Mouse (Mus musculus) layer of hippocampus, adult 2 months (tissue): Measurements from ENCODE around the gene Spin2-ps6. TPM values are rescaled to one million over a fixed set of nuclear protein-coding genes. Genes with fewer than 3 reads are reported as not detected.
"Not testable (repeated sequence)": the region's sequence is repeated elsewhere in the genome, so short reads cannot be mapped to it uniquely, and the experiment has no call there.

Source experiments
- DNase-seq, 2 experiments: peaks; one replicate each; pipeline ENCODE4 v3.0.0; 2022; ENCODE audit warnings: low spot score in 2 of 2
- H3K27ac ChIP-seq: fragments of 200-600 bp; 2 replicates; pipeline ENCODE4 v1.8.1; 2022
- H3K4me3 ChIP-seq: fragments of 200-600 bp; 2 replicates; pipeline ENCODE4 v1.8.1; 2022; ENCODE audit warnings: mild to moderate bottlenecking
- long read RNA-seq, 2 experiments: library from polyadenylated mRNA; stranded (forward); transcript quantifications; one replicate each; pipeline ENCODE4 v2.0.0; 2021; ENCODE audit warnings: borderline mapping rate in 2 of 2
- total RNA-seq, 2 experiments: library from RNA; stranded (reverse); gene quantifications; 2 replicates each; pipeline ENCODE4 v1.2.3; 2021

Spin2-ps6 gene
- total RNA-seq: not detected
- long read RNA-seq, experiment 1: 0 reads
- long read RNA-seq, experiment 2: 0 reads

DNA sequence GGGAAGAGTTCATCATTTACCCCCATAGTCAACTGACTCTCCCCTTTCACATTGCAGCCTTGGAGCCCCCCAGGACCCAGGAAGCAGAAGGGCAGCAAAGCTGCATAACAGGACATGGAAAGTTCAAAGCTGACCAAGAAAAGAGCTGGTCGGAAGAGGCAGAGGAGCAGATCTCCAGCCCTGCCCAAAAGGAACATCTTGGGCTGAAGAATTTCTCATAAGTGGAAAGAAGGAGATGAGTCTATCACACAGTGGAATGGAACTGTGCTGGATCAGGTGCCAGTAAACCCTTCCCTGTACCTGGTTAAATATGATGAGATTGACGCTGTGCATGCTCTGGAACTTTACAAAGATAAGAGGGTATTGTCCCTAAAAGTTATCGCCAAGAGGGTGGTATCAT, at the start of gene Spin2-ps6:
Spin2-ps6 (plus strand) TSS at position 301 of the 400 bp plus-strand sequence.
- DNase-seq, H3K27ac ChIP-seq, H3K4me3 ChIP-seq: not testable (repeated sequence)

Other genes with a start within 250 kb of the Spin2-ps6 start
- gene Btbd35f12, start 78.5 kb downstream of the Spin2-ps6 start, total RNA-seq: not detected